Mouse (Mus musculus) spleen, adult 2 months (tissue): Measurements from ENCODE around the gene Hsf2bp.

Experiments used
- CTCF ChIP-seq: fragments of 200-500 bp; IDR thresholded peaks from 2 replicates; pipeline ENCODE4 v1.5.1; 2011; ENCODE audit warnings: mild to moderate bottlenecking, inconsistent platforms; ENCODE audit not compliant: insufficient read depth, insufficient read length, insufficient replicate concordance; ENCODE audit errors: extremely low read depth
- POLR2A ChIP-seq: fragments of 200-500 bp; IDR thresholded peaks from 2 replicates; pipeline ENCODE4 v1.6.1; 2011; ENCODE audit warnings: low read depth, low read length, inconsistent platforms

GRCm38 (mm10) chr17:32050609-32051008 lies 14.5 kb upstream of the Hsf2bp start:
- TF ChIP-seq POLR2A (no peak), CTCF (no peak)
